Mouse (Mus musculus) lung, adult 2 months (tissue): ENCODE measurements at regions not wholly inside any gene's neighbourhood (a gene's known extent, or its start where the extent isn't known, plus 50 kb on each side); places are given as distances from the start of the nearest gene placed in this dataset.
"Not testable (repeated sequence)": the region's sequence is repeated elsewhere in the genome, so short reads cannot be mapped to it uniquely, and the experiment has no call there.

Experiments
- DNase-seq: peaks from one replicate; pipeline ENCODE4 v3.0.0; 2022
- H3K4me1 ChIP-seq: fragments of 200-500 bp; 2 replicates; pipeline ENCODE4 v1.6.1; 2011; ENCODE audit warnings: low read length; ENCODE audit not compliant: control insufficient read depth, insufficient read depth
- H3K4me3 ChIP-seq: fragments of 200-500 bp; replicated peaks from 2 replicates; pipeline ENCODE3; 2011; ENCODE audit warnings: low read depth, mild to moderate bottlenecking, control low read depth, low read length; ENCODE audit errors: extremely low read depth
- CTCF ChIP-seq: fragments of 200-500 bp; IDR thresholded peaks from 2 replicates; pipeline ENCODE4 v1.5.1; 2011; ENCODE audit warnings: mild to moderate bottlenecking, low read length, control low read depth; ENCODE audit not compliant: insufficient read depth
- POLR2A ChIP-seq: fragments of 200-500 bp; IDR thresholded peaks from 2 replicates; pipeline ENCODE4 v1.6.1; 2011; ENCODE audit warnings: low read depth, mild to moderate bottlenecking, control low read depth, low read length, borderline replicate concordance; ENCODE audit errors: extremely low read depth
- WGBS: fragments of 180-500 bp; shearing (Covaris S2); methylation state at CpG from one replicate; pipeline ENCODE4 v1.1.7; 2018; 5-methylcytosine and 5-hydroxymethylcytosine counted together

GRCm38 (mm10) chr2:17900202-17900601 is 96.6 kb downstream of the H2al2a start:
- Histone ChIP-seq H3K4me3 (no peak overlapping the region), H3K4me1 (no peaks in the 10 kb centered on the region)
- TF ChIP-seq CTCF (no peak), POLR2A (no peak)
- no peak for DNase-seq
- 56% methylated on average over 8 of the region's 8 CpGs for WGBS

- no peaks in the 10 kb centered on the region for H3K4me1 ChIP-seq
- no peak for TF ChIP-seq CTCF
- no peak for TF ChIP-seq POLR2A
- DNase-seq, result no peak
- 51% methylated on average over 3 of the region's 3 CpGs for WGBS
- no peak overlapping the region for H3K4me3 ChIP-seq
These were observed 98.0 kb downstream of the H2al2a start for GRCm38 (mm10) chr2:17898780-17899179.

GRCm38 (mm10) chr2:17896036-17896435 is 100.7 kb downstream of the H2al2a start:
- WGBS, result 94% methylated on average over 2 of the region's 2 CpGs
- Histone ChIP-seq H3K4me1 (no peaks in the 10 kb centered on the region), H3K4me3 (no peak overlapping the region)
- no peak for DNase-seq
- no peak for TF ChIP-seq POLR2A
- TF ChIP-seq CTCF, result no peak

GRCm38 (mm10) chr2:17892661-17893060 is 104.1 kb downstream of the H2al2a start:
- not testable (repeated sequence) for DNase-seq, H3K4me3 ChIP-seq, H3K4me1 ChIP-seq
- WGBS, result 93% methylated on average over 7 of the region's 7 CpGs

GRCm38 (mm10) chr2:17887699-17888098 is 109.1 kb downstream of the H2al2a start:
- TF ChIP-seq POLR2A (no peak), CTCF (no peak)
- Histone ChIP-seq H3K4me1 (no peaks in the 10 kb centered on the region), H3K4me3 (no peak overlapping the region)
- 66% methylated on average over 3 of the region's 3 CpGs for WGBS
- DNase-seq, result no peak

- TF ChIP-seq POLR2A (no peak), CTCF (no peak)
- WGBS, result 79% methylated on average over 12 of the region's 12 CpGs
- DNase-seq, result no peak
- no peak overlapping the region for H3K4me3 ChIP-seq
- no peaks in the 10 kb centered on the region for H3K4me1 ChIP-seq
These were observed 114.4 kb downstream of the H2al2a start for GRCm38 (mm10) chr2:17882389-17882788.

GRCm38 (mm10) chr2:17880800-17881717 is 115.7 kb downstream of the H2al2a start:
- no peak for TF ChIP-seq POLR2A
- no peak for TF ChIP-seq CTCF
- Histone ChIP-seq H3K4me1 (no peaks in the 10 kb centered on the region), H3K4me3 (no peak overlapping the region)
- WGBS, result 58% methylated on average over 11 of the region's 11 CpGs
- DNase-seq, result no peak

GRCm38 (mm10) chr2:17877901-17878300 is 118.9 kb downstream of the H2al2a start:
- Histone ChIP-seq H3K4me1 (no peaks in the 10 kb centered on the region), H3K4me3 (no peak overlapping the region)
- WGBS, result 76% methylated on average over 1 of the region's 1 CpGs
- TF ChIP-seq POLR2A (no peak), CTCF (no peak)
- no peak for DNase-seq

GRCm38 (mm10) chr2:17876942-17877341 is 119.8 kb downstream of the H2al2a start:
- 90% methylated on average over 3 of the region's 3 CpGs for WGBS
- H3K4me3 ChIP-seq, result no peak overlapping the region
- TF ChIP-seq CTCF, result no peak
- TF ChIP-seq POLR2A, result no peak
- no peaks in the 10 kb centered on the region for H3K4me1 ChIP-seq
- DNase-seq, result no peak

- Histone ChIP-seq H3K4me1 (no peaks in the 10 kb centered on the region), H3K4me3 (no peak overlapping the region)
- no peak for DNase-seq
- TF ChIP-seq POLR2A, result no peak
- no peak for TF ChIP-seq CTCF
- 84% methylated on average over 9 of the region's 9 CpGs for WGBS
These were observed 120.6 kb downstream of the H2al2a start for GRCm38 (mm10) chr2:17876155-17876554.
